Mouse (Mus musculus): ENCODE results near the gene Kars.

- TF ChIP-seq REST (IDR thresholded peaks at IDR 0.05; ENCODE audit: insufficient read depth, insufficient read length), result no peak
- TF ChIP-seq POLR2A (IDR thresholded peaks at IDR 0.05; ENCODE audit: insufficient read length, low read depth), result no peak
- TF ChIP-seq MYOG (IDR thresholded peaks at IDR 0.05; ENCODE audit: control insufficient read depth in 1 of 3, insufficient read depth in 1 of 3, insufficient read length in 2 of 3, low read depth in 2 of 3), result no peak
- no peak for TF ChIP-seq TCF3 (IDR thresholded peaks at IDR 0.05; ENCODE audit: insufficient read length, low read depth)
- no peak for TF ChIP-seq MYOD1 (IDR thresholded peaks at IDR 0.05; ENCODE audit: control insufficient read depth in 1 of 3, insufficient read length in 2 of 3, low read depth in 2 of 3)
- no peak for TF ChIP-seq POLR2AphosphoS2 (IDR thresholded peaks at IDR 0.05; ENCODE audit: insufficient read length, low read depth)
- TF ChIP-seq SRF (IDR thresholded peaks at IDR 0.05; ENCODE audit: control insufficient read depth, insufficient read length, low read depth), result no peak
- TF ChIP-seq MAX (IDR thresholded peaks at IDR 0.05; ENCODE audit: low read depth), result no peak
- TF ChIP-seq USF1 (IDR thresholded peaks at IDR 0.05; ENCODE audit: low read depth), result no peak
- TF ChIP-seq TCF12 (IDR thresholded peaks at IDR 0.05; ENCODE audit: insufficient read depth, poor library complexity, severe bottlenecking), result no peak
- no peak for TF ChIP-seq E2F4 (IDR thresholded peaks at IDR 0.05; ENCODE audit: insufficient read depth)
Measured at GRCm38 (mm10) chr8:111961330-111961729, 49.8 kb downstream of the Kars start.
